Mouse (Mus musculus) mouse trophoblast stem cell (cell line): ENCODE data around the gene Pigt.

Experiments
- in situ Hi-C, 2 experiments: fragments of 300-500 bp; cut with MseI, MboI; formaldehyde crosslinking; loops; 2 replicates in 1 of 2; 3 replicates in 1 of 2; pipeline ENCODE4 v1.15.1; 2025

The Pigt gene

GRCm38 (mm10) chr2:164486258-164487114 is 10.8 kb upstream of the Pigt start:
- in situ Hi-C loops, result no loop called here

- in situ Hi-C loops, result no loop called here
Measured at GRCm38 (mm10) chr2:164487115-164487527, 10.2 kb upstream of the Pigt start.

GRCm38 (mm10) chr2:164487812-164488211 is 9.5 kb upstream of the Pigt start:
- in situ Hi-C loops, result no loop called here

- in situ Hi-C loops, result no loop called here
Measured at GRCm38 (mm10) chr2:164494126-164494525, 3.2 kb upstream of the Pigt start.

- in situ Hi-C loops, result no loop called here
Measured at GRCm38 (mm10) chr2:164496331-164496730, 989 bp upstream of the Pigt start.

GRCm38 (mm10) chr2:164497691-164498268 is 460 bp downstream of the Pigt start:
- in situ Hi-C loops, result no loop called here

GRCm38 (mm10) chr2:164499317-164499716 is 2.0 kb downstream of the Pigt start:
- in situ Hi-C loops, result no loop called here

GRCm38 (mm10) chr2:164500511-164500910 is 3.2 kb downstream of the Pigt start:
- in situ Hi-C loops, result no loop called here

GRCm38 (mm10) chr2:164504919-164505318 is 7.6 kb downstream of the Pigt start:
- in situ Hi-C loops, result no loop called here

- in situ Hi-C loops, result no loop called here
Measured at GRCm38 (mm10) chr2:164505619-164506347, 8.5 kb downstream of the Pigt start.

- in situ Hi-C loops, result no loop called here
Measured at GRCm38 (mm10) chr2:164507811-164508210, 10.5 kb downstream of the Pigt start.

- in situ Hi-C loops, result loop anchor here in 1 of 2 experiments (10.0 kb wide), 1 partner anchor 96 kb away; no protein-coding TSS in a partner anchor
Measured at GRCm38 (mm10) chr2:164510621-164511190, 13.4 kb downstream of the Pigt start.

- in situ Hi-C loops, result loop anchor here in 1 of 2 experiments (10.0 kb wide), 1 partner anchor 98 kb away; no protein-coding TSS in a partner anchor
Measured at GRCm38 (mm10) chr2:164512121-164512909, 15.0 kb downstream of the Pigt start.

GRCm38 (mm10) chr2:164513389-164513788 is 16.1 kb downstream of the Pigt start:
- in situ Hi-C loops, result loop anchor here in 1 of 2 experiments (10.0 kb wide), 1 partner anchor 99 kb away; no protein-coding TSS in a partner anchor

- in situ Hi-C loops, result loop anchor here in 1 of 2 experiments (10.0 kb wide), 1 partner anchor 100 kb away; no protein-coding TSS in a partner anchor
Measured at GRCm38 (mm10) chr2:164514916-164515315, 17.6 kb downstream of the Pigt start.

GRCm38 (mm10) chr2:164515897-164516296 is 18.6 kb downstream of the Pigt start:
- in situ Hi-C loops, result loop anchor here in 1 of 2 experiments (10.0 kb wide), 1 partner anchor 101 kb away; no protein-coding TSS in a partner anchor

GRCm38 (mm10) chr2:164516592-164516991 is 19.3 kb downstream of the Pigt start:
- in situ Hi-C loops, result loop anchor here in 1 of 2 experiments (10.0 kb wide), 1 partner anchor 102 kb away; no protein-coding TSS in a partner anchor

GRCm38 (mm10) chr2:164517485-164518221 is 20.3 kb downstream of the Pigt start:
- in situ Hi-C loops, result loop anchor here in 1 of 2 experiments (10.0 kb wide), 1 partner anchor 103 kb away; no protein-coding TSS in a partner anchor

- in situ Hi-C loops, result loop anchor here in 1 of 2 experiments (10.0 kb wide), 1 partner anchor 104 kb away; no protein-coding TSS in a partner anchor
Measured at GRCm38 (mm10) chr2:164518266-164519170, 21.2 kb downstream of the Pigt start.
